Mouse (Mus musculus) embryonic facial prominence, embryonic 14.5 days (tissue): Measurements from ENCODE around the gene Tbk1. TPM values are rescaled to one million over a fixed set of nuclear protein-coding genes. Genes with fewer than 3 reads are reported as not detected.

Experiments used
- microRNA-seq: library from miRNA; unstranded; fragments of <30 nt; microRNA quantifications from one replicate; pipeline ENCODE4, GENCODE M21; 2016; ENCODE audit warnings: borderline number of aligned reads
- polyA plus RNA-seq: library from polyadenylated mRNA; unstranded; fragments of >200 nt; fragmentation: Nextera tagmentation; extraction: Ambion mirVana; gene quantifications from 2 replicates; pipeline ENCODE4 v1.2.1, GENCODE M21; 2014

The Tbk1 gene
- polyA plus RNA-seq, 1 experiment from 2014 or later: 28.6 TPM

Small RNA genes lying within 50 kb of the gene (microRNA-seq; reads per million reads assigned to microRNA genes)
- not detected for gene Gm24330

Other genes starting within 250 kb of the Tbk1 start
- gene Tbc1d30, start 235.5 kb downstream of the Tbk1 start, polyA plus RNA-seq: 2.2 and 3.6 TPM in 2 replicates
- gene Gns, start 221.7 kb downstream of the Tbk1 start, polyA plus RNA-seq: 58.8 and 61.2 TPM in 2 replicates
- gene Rassf3, start 110.4 kb downstream of the Tbk1 start, polyA plus RNA-seq: 23.6 and 27.0 TPM in 2 replicates
- gene Xpot, start 39.5 kb upstream of the Tbk1 start, polyA plus RNA-seq: 54.9 and 62.5 TPM in 2 replicates
- 1.7 and 2.2 TPM in 2 replicates for gene D930020B18Rik, start 54.8 kb upstream of the Tbk1 start, polyA plus RNA-seq
- gene BC048403, start 153.2 kb upstream of the Tbk1 start, polyA plus RNA-seq: 2.9 and 4.2 TPM in 2 replicates